Mouse (Mus musculus) spleen, postnatal 4 days (tissue): Measurements from ENCODE around the gene Tlnrd1.
A peak's percentile ranks its signal among the peaks of the same experiment; 100 is the strongest.
"Not testable (repeated sequence)": the region's sequence is repeated elsewhere in the genome, so short reads cannot be mapped to it uniquely, and the experiment has no call there.

ENCODE experiments used
- DNase-seq, 2 experiments: peaks; one replicate each; pipeline ENCODE4 v3.0.0; 2022; ENCODE audit warnings: low spot score in 2 of 2

Tlnrd1 gene

GRCm38 (mm10) chr7:83884021-83884658, at the start of gene Tlnrd1, which contains the start of gene Mesd:
Tlnrd1 (minus strand) TSS chr7:83884305.
Mesd (plus strand) TSS chr7:83884466.
- DNase-seq, result peak; percentile 85 to 92

GRCm38 (mm10) chr7:83921637-83922036, 37.5 kb upstream of the Tlnrd1 start:
- no peak for DNase-seq

DNA sequence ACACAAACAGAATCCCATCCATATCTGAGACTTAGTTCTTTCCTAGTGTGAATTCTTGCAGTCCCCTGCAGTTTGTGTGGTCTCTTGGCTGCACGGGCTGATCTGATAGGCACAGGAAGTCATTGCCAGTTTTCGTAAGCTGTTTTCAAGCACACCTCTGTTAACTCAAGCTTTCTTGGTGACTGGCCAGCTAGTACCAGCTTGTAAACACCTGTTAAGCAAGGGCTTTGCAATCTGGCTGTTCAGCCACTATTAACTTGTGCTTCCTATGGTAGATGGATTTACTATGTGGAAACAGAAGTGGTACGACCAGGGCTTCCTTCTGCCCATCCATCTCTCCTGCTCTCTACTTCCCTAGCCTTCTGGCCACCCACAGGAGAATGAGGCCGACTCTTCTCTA, 36.1 kb upstream of the Tlnrd1 start:
- no peak for DNase-seq

GRCm38 (mm10) chr7:83914566-83914965, 30.5 kb upstream of the Tlnrd1 start:
- peak; percentile 72 to 90 for DNase-seq

DNA sequence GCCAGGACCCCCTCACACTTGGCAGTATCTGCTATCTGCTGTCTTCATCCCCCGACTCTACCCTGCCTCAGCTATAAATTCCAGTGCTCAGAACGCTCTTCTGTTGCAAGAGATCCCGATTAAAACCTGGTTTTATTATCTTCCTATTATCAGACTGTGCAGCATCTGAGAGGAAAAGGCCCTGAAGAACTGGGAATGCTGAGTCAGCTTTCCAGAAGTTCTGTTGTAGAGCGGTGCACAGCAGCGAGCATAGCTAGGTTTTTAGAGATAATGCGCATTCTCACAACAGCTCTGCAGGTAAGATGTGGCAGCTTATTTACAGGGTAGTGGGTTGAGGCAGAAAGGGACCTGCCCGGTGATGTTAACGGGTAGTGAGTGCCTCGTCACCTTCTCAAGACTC, 29.9 kb upstream of the Tlnrd1 start:
- DNase-seq, result no peak

- DNase-seq, result no peak
These were observed 29.4 kb upstream of the Tlnrd1 start for GRCm38 (mm10) chr7:83913405-83913932.

- no peak for DNase-seq
These were observed 27.8 kb upstream of the Tlnrd1 start for GRCm38 (mm10) chr7:83911909-83912308.

DNA sequence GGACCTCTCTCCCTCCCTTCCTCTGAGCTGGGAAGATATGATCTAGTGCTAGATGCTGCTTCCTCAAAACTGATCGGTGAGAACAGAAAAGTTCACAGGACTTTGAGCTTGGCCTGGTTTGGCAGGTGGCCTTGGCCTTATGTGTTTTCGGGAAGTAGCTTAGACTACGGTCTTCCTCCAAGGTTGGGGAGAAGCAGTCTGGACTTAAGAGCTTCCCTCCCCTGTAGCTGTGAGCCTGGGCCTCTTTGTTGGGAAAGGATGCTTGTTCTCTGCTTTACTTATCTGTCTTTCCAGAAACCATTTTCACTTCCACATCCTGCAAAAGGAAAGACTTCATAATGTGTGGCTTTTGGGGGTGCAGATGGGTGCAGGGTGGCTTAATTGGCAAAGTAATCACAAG, 20.7 kb upstream of the Tlnrd1 start:
- no peak for DNase-seq

DNA sequence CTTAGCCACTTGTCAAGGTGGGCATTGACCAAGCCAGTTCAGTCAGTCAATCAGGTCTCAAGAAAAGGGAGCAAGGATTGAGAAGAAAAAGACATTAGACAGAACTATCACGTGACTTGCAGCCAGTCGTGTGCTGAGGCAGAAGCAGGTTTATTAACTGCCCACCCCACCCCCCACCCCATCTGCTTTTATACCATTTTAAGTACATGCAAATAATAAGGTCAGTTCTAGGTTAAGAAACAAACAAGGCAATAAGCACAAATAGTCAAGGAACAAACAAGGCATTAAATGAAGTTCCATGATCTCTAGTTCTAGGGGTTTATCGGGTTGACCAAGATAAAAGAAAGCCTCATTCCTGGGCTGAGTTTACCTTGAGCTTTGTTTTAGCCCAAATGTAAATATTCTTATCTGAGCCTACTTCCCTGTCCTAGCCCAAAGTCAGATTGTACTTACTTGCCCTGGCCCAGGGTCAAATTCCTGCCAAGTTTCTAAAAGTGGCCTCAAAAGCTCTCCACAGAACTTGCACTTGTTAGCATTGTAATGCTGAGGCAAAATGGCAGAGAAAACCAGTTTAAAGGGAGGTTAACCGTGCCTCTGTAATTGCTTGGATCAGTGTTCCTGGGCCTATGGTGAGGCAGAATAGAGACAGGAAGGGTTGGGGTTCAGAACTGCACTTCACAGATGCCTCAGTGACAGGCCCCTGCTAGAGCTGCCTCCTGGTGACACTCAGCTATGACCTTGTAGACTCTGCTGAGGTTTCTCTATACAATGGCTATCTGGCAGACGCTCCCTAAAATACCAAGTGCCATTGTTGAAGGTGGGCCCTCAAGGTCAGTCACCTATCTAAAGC, 18.4 kb upstream of the Tlnrd1 start:
- DNase-seq, result no peak

- DNase-seq, result no peak
These were observed 17.3 kb upstream of the Tlnrd1 start for GRCm38 (mm10) chr7:83901425-83901824.

- no peak for DNase-seq
These were observed 16.4 kb upstream of the Tlnrd1 start for GRCm38 (mm10) chr7:83900519-83900918.

DNA sequence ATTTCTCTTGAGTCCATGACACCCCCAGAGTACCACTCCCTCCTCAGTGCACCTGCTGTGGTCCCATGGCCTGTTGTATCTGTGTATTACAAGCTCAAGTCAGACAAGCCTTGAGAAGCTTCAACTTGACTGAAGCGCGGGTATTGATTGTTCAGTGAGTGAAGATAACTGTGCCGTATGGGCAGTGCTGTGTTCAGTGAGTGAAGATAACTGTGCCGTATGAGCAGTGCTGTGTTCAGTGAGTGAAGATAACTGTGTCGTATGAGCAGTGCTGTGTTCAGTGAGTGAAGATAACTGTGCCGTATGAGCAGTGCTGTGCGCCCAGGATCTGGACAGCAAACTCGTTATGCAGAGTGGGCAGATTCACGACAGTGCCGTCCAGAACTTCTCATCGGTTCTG, 14.2 kb upstream of the Tlnrd1 start:
- DNase-seq, result no peak

DNA sequence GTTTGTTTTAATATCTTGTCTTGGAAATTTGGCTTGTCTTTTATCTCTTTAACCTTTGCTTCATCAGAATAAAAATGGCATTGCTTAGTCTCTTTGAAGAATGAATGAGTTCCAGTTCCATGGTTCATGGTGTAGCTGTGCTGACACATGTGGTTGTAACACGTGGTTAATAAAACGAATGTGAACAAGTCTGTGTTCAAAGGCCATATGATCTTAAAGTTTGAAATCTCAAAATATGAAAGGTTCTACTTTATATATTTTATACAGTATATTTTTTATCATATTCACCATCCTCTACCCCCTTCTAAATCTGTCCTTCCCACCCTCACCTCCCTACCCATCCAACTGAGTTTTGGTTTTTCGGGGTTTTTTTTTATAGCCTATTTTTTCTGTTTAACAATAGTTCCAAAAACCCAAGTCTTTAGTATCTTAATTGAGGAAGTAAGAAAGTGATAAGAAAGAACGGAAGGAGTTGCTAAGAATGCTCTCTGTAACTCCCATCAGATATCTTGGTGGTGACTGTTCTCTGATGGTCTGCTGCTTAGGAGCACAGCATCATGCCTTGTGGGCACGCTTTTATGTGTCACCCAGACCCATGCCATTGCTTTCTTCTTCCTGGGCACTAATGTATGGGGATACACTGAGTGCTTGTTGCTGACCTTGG, 12.1 kb upstream of the Tlnrd1 start:
- DNase-seq, result no peak

- no peak for DNase-seq
These were observed 10.2 kb upstream of the Tlnrd1 start for GRCm38 (mm10) chr7:83894348-83894747.

GRCm38 (mm10) chr7:83892333-83892669, 8.2 kb upstream of the Tlnrd1 start:
- no peak for DNase-seq

DNA sequence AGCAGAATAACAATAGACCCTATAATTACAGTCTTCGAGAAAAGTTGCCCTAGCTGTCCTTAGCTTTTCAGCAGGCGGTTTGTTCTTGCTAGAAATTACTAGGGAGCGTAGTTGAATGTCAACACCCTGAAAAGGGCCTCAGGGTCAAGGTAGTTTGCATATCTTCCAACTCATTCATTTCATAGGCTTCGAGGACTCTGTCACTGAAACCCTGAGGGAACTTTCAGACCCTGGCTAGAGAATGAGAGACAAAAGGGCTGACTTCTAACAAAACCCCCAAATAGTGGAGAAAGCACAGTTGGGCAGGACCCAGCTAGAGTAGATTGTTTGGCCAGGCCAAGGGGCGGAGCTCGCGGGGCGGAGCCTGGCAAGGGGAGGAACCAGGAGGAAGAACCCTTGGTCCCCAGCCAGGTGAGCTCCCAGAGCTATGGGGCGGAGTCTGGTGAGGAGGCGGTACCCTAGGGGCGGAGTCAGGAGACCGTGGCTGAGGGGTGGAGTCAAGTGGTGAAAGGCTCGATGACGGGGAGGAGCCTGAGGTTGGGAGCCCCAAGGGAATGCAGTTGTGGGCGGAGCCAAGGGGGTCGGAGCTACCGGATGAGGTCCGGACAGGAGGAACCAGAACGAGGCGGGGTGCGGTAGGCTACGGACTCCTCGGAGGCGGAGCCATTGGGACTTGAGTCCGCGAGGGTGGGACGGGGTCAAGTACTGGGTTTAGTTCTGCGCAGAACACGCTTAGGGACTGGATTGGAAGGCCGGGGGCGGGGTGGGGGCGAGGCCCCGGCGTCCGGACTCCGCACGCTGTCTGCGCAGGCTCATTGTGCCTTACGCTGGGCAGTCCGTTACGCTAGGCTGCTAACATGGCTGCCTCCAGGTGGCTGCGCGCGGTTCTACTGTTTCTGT, 7.6 kb upstream of the Tlnrd1 start:
- peak; percentile 100 for DNase-seq

DNA sequence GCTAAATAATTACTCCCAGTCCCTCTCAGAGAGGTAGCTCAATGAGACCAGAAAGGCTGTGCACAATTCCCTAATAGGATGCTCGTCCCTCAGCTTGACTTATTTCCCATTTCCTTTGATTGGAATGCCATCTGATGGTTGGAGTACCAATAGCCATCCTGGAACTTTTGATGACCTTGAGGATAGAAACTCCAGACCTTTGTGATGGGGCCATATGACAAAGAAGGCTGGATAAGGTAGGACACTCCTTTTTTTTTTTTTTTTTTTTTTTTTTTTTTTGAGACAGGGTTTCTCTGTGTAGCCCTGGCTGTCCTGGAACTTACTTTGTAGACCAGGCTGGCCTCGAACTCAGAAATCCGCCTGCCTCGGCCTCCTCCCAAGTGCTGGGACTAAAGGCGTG, 5.8 kb upstream of the Tlnrd1 start:
- not testable (repeated sequence) for DNase-seq

DNA sequence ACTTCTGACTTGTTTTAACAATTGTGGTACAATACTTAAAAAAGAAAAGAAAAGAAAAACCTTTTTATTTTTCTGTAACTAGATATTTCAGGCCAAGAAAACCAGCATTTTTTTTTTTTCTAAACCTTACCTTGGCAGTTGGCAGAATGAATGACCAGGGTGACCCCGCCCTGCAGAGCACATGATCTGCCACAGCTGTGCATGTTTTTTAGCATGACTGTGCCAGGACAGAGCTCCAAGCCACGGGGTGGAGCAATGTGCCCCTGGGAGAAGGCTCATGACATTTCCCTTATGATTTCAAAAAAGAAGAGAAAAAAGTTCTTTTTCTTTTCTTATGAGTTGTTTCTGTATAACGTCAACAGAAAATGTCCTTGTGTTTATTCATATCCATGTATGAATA, 5.3 kb upstream of the Tlnrd1 start:
- peak in 1 of 2 experiments; percentile 49 for DNase-seq

GRCm38 (mm10) chr7:83886366-83887129, 2.4 kb upstream of the Tlnrd1 start:
- no peak for DNase-seq

DNA sequence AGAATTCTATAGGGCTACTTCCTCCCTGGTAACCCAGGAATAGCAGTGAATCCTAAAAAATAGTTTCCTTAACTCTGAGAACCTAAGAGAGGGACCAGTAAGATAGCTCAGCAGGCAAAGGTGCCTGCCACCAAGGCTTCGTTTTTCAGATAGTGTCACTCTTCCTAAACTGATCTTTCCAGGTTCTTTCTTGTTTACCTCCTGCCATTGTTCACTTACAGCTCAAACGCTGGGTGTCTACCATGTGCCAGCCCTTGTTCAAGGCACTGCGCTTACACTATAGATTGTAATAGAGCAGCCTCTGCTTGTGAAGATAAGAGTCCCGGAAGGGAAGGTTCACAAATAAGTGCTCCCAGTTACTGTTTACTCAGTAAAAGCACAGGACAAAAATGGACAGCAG, 1.7 kb upstream of the Tlnrd1 start:
- DNase-seq, result peak in 1 of 2 experiments; percentile 46
